Mouse (Mus musculus) embryonic facial prominence, embryonic 13.5 days (tissue): ENCODE results near the gene Jag2. TPM values are rescaled to one million over a fixed set of nuclear protein-coding genes. Genes with fewer than 3 reads are reported as not detected.

Experiments used
- ATAC-seq: fragments of 200-750 bp; cut with Nextera tagmentation; 2 replicates; pipeline ENCODE4 v1.8.0; 2017; ENCODE audit warnings: low read depth; ENCODE audit not compliant: insufficient number of reproducible peaks, insufficient read depth, low FRiP score, low TSS enrichment
- H3K27ac ChIP-seq: fragments of 300-500 bp; sonication (generic); 2 replicates; pipeline ENCODE4 v1.5.1; 2015; ENCODE audit warnings: moderate library complexity, mild to moderate bottlenecking, inconsistent platforms
- H3K27me3 ChIP-seq: fragments of 300-500 bp; sonication (generic); 2 replicates; pipeline ENCODE4 v1.6.1; 2015; ENCODE audit warnings: mild to moderate bottlenecking, inconsistent platforms
- H3K36me3 ChIP-seq: fragments of 300-500 bp; sonication (generic); 2 replicates; pipeline ENCODE4 v1.6.1; 2015; ENCODE audit warnings: mild to moderate bottlenecking, inconsistent platforms
- H3K4me1 ChIP-seq: fragments of 300-500 bp; sonication (generic); 2 replicates; pipeline ENCODE4 v1.6.1; 2015; ENCODE audit warnings: inconsistent platforms
- H3K4me2 ChIP-seq: fragments of 300-500 bp; sonication (generic); 2 replicates; pipeline ENCODE4 v1.6.1; 2015; ENCODE audit warnings: moderate library complexity, mild to moderate bottlenecking, inconsistent platforms
- H3K4me3 ChIP-seq: fragments of 300-500 bp; sonication (generic); 2 replicates; pipeline ENCODE4 v1.5.1; 2015; ENCODE audit warnings: mild to moderate bottlenecking, inconsistent platforms
- H3K9ac ChIP-seq: fragments of 300-500 bp; sonication (generic); 2 replicates; pipeline ENCODE4 v1.6.1; 2015; ENCODE audit warnings: mild to moderate bottlenecking, inconsistent platforms
- H3K9me3 ChIP-seq: fragments of 300-500 bp; sonication (generic); 2 replicates; pipeline ENCODE4 v1.6.1; 2016; ENCODE audit warnings: inconsistent platforms
- WGBS: fragments of 180-500 bp; shearing (Covaris S2); methylation state at CpG from one replicate; pipeline ENCODE4 v1.1.7; 2015; ENCODE audit warnings: mixed read lengths; 5-methylcytosine and 5-hydroxymethylcytosine counted together
- polyA plus RNA-seq: library from polyadenylated mRNA; unstranded; fragments of >200 nt; fragmentation: Nextera tagmentation; extraction: Ambion mirVana; gene quantifications from 2 replicates; pipeline ENCODE4 v1.2.1, GENCODE M21; 2015

Jag2 gene
- polyA plus RNA-seq, 1 experiment from 2014 or later: 11.5 TPM

GRCm38 (mm10) chr12:112917906-112918305, 11.7 kb downstream of the Jag2 start:
- H3K9ac ChIP-seq: no peak overlapping the region
- WGBS: 43% methylated on average over 8 of the region's 8 CpGs
- no peak overlapping the region for H3K4me3 ChIP-seq
- H3K36me3 ChIP-seq: peaks cover 9% of the 10 kb centered on the region; the same call in 1 of the 2 replicates
- H3K4me2 ChIP-seq: no peak overlapping the region
- no peaks in the 10 kb centered on the region for H3K27me3 ChIP-seq
- ATAC-seq: no peak
- no peak overlapping the region for H3K27ac ChIP-seq
- peaks cover 13% of the 10 kb centered on the region; the same call in 1 of the 2 replicates for H3K4me1 ChIP-seq
- H3K9me3 ChIP-seq: no peaks in the 10 kb centered on the region

DNA sequence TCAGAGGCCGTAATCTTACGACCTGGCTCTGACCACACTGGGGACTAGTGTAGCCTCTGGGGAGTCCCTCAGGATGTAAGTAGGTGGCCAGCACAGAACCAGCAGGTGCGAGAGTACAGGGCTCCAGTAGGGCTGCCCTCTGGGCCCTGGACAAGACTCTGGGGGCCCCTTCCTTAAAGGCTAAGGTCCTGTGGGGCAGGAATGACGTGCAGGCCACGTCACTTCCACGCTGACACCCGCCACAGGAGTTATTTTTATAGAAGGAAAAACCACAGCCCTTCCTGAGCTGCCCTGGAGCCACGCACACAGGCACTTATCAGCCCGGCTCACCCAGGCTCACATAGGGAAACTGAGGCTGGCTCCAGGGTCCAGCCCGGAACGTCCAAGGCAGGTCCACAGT, 12.1 kb downstream of the Jag2 start:
- no peak overlapping the region for H3K27ac ChIP-seq
- no peak for ATAC-seq
- no peaks in the 10 kb centered on the region for H3K27me3 ChIP-seq
- no peak overlapping the region for H3K4me2 ChIP-seq
- H3K9ac ChIP-seq: no peak overlapping the region
- 76% methylated on average over 11 of the region's 11 CpGs for WGBS
- peaks cover 9% of the 10 kb centered on the region; the same call in 1 of the 2 replicates for H3K36me3 ChIP-seq
- no peak overlapping the region for H3K4me3 ChIP-seq
- H3K4me1 ChIP-seq: peaks cover 8% of the 10 kb centered on the region; the same call in 1 of the 2 replicates
- no peaks in the 10 kb centered on the region for H3K9me3 ChIP-seq

GRCm38 (mm10) chr12:112916698-112917400, 12.7 kb downstream of the Jag2 start:
- ATAC-seq: no peak
- H3K4me2 ChIP-seq: no peak overlapping the region
- no peak overlapping the region for H3K27ac ChIP-seq

GRCm38 (mm10) chr12:112915587-112915986, 14.0 kb downstream of the Jag2 start:
- Histone ChIP-seq H3K9ac (no peak overlapping the region), H3K9me3 (no peaks in the 10 kb centered on the region), H3K36me3 (peaks cover 9% of the 10 kb centered on the region; the same call in 1 of the 2 replicates), H3K4me2 (no peak overlapping the region), H3K27ac (no peak overlapping the region), H3K4me3 (no peak overlapping the region), H3K27me3 (no peaks in the 10 kb centered on the region), H3K4me1 (peaks cover 5% of the 10 kb centered on the region; the same call in 1 of the 2 replicates)
- no peak for ATAC-seq
- 78% methylated on average over 13 of the region's 13 CpGs for WGBS

More at GRCm38 (mm10) chr12:112916698-112917400, 12.7 kb downstream of the Jag2 start:
- H3K9me3 ChIP-seq: no peaks in the 10 kb centered on the region
- H3K4me1 ChIP-seq: peaks cover 5% of the 10 kb centered on the region; the same call in 1 of the 2 replicates
- peaks cover 9% of the 10 kb centered on the region; the same call in 1 of the 2 replicates for H3K36me3 ChIP-seq
- H3K27me3 ChIP-seq: no peaks in the 10 kb centered on the region
- H3K9ac ChIP-seq: no peak overlapping the region
- WGBS: 85% methylated on average over 16 of the region's 16 CpGs
- no peak overlapping the region for H3K4me3 ChIP-seq

DNA sequence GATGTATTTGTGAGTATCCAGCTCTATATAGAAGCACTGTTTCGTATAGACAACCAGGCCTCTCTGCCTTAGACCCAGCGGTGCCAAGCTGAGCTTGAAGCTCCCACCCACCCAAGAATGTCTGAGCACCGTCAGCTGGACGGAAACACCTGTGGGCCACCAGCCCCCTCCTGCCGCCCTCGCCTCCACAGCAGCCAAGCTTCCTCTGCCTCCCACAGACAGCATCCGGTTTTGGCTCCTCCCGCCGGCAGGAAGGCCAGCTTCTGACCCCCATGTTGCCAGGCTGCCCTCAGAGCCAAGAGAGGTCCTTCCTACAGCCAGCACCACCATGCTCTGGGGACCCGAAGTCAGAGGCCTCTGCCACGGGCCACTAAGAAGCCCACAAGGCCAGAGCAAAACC, 15.0 kb downstream of the Jag2 start:
- ATAC-seq: no peak
- 79% methylated on average over 11 of the region's 11 CpGs for WGBS
- peaks cover 13% of the 10 kb centered on the region; the same call in 1 of the 2 replicates for H3K36me3 ChIP-seq

DNA sequence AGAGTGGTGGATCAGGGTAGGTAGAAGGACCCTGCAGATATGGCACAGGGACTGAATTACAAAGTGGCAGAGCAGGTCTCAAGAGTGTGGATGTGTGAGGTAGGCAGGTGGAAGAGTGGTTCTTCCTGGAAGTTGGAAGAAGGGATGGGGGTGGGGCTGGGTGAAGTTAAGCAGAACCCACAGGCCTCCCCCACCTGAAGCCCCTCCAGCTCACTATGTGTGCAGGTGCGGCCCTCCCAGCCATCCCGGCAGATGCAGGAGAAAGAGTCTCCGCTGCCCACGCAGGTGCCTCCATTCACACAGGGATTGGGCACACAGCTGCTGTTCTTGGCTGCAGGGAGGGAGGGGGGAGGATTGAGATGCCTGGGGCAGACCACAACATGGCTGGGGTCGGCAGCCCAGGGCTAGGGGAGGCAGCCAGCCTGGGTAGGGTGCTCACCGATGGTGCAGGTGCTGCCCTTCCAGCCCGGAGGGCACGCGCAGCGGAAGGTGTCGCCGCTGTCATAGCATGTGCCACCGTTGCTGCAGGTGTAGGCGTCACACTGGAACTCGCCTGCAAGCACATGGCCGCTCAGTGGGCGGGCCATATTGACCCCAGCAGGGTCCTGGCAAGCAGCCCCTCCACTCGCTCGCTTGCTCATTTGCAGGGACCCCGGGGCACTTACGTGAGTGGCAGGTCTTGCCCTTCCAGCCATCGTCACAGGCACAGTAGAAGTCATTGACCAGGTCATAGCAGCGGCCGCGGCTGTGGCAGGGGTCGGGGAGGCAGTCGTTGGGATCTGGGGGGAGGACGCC, 16.4 kb downstream of the Jag2 start:
- WGBS: 85% methylated on average over 28 of the region's 28 CpGs
- Histone ChIP-seq H3K4me3 (no peak overlapping the region), H3K9ac (no peak overlapping the region), H3K36me3 (peaks cover 19% of the 10 kb centered on the region; the same call in 1 of the 2 replicates), H3K27me3 (no peaks in the 10 kb centered on the region), H3K9me3 (no peaks in the 10 kb centered on the region), H3K4me1 (peaks cover 5% of the 10 kb centered on the region; the same call in 1 of the 2 replicates), H3K27ac (no peak overlapping the region), H3K4me2 (no peak overlapping the region)
- no peak for ATAC-seq

More for the DNA sequence above, 15.0 kb downstream of the Jag2 start:
- Histone ChIP-seq H3K27me3 (no peaks in the 10 kb centered on the region), H3K9ac (no peak overlapping the region), H3K9me3 (no peaks in the 10 kb centered on the region), H3K4me1 (peaks cover 5% of the 10 kb centered on the region; the same call in 1 of the 2 replicates), H3K4me3 (no peak overlapping the region), H3K4me2 (no peak overlapping the region), H3K27ac (no peak overlapping the region; the same call in 1 of the 2 replicates)

DNA sequence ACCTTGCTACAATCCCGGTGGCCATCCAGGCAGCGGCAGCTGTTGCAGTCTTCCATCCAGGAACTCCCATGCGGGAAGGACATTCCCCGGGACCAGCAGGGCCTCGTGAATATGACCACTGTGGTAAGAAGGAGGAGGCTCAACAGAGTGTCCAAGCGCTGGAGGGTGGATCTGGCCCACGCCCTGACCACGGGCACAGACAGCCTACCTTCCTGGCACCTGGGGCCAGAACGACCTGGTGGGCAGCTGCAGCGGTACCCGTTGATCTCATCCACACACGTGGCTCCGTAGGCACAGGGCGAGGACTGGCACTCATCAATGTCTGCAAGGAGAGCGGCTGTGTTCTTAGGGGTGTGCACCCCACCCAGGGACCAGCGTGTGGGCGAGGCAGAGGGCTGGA, 17.9 kb downstream of the Jag2 start:
- Histone ChIP-seq H3K4me2 (no peak overlapping the region), H3K36me3 (peaks cover 19% of the 10 kb centered on the region; the same call in 1 of the 2 replicates), H3K4me1 (no peaks in the 10 kb centered on the region; the same call in 1 of the 2 replicates), H3K27ac (no peak overlapping the region), H3K9me3 (no peaks in the 10 kb centered on the region), H3K27me3 (no peaks in the 10 kb centered on the region), H3K9ac (no peak overlapping the region), H3K4me3 (no peak overlapping the region)
- 90% methylated on average over 17 of the region's 17 CpGs for WGBS
- no peak for ATAC-seq

- no peaks in the 10 kb centered on the region for H3K27me3 ChIP-seq
- H3K4me3 ChIP-seq: no peak overlapping the region
- ATAC-seq: no peak
- 92% methylated on average over 22 of the region's 22 CpGs for whole genome bisulfite sequencing
- H3K9ac ChIP-seq: no peak overlapping the region
- H3K36me3 ChIP-seq: peaks cover 11% of the 10 kb centered on the region; the same call in 1 of the 2 replicates
- H3K9me3 ChIP-seq: no peaks in the 10 kb centered on the region
- no peaks in the 10 kb centered on the region for H3K4me1 ChIP-seq
- no peak overlapping the region for H3K4me2 ChIP-seq
- no peak overlapping the region for H3K27ac ChIP-seq
Measured at GRCm38 (mm10) chr12:112908991-112909390, 20.6 kb downstream of the Jag2 start.

DNA sequence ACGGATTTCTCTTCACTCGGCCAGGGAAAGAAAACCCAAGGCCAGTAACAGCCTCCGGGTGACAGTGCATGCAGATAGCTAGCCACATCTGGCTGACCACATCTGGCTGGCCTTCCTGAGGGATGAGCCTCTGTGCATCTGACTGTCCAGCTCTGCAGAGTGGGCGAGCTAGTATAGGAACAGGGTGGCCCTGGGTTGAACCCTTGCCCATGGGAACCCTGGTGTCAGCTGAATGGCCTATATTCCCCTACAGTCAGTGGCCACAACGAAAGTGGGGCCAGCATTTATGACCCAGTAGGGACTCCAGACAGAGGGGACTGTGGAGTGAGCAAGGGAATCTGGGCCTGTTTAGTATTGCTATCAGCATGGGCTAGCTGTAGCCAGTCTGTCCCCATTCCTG, 24.6 kb downstream of the Jag2 start:
- WGBS: 87% methylated on average over 5 of the region's 5 CpGs
- Histone ChIP-seq H3K4me3 (no peak overlapping the region), H3K9me3 (no peaks in the 10 kb centered on the region), H3K4me1 (0 out of 2 replicates have a peak, but pooled peaks cover 3% of the 10 kb centered on the region), H3K27me3 (no peaks in the 10 kb centered on the region), H3K36me3 (peaks cover 7% of the 10 kb centered on the region; the same call in 1 of the 2 replicates), H3K27ac (no peak overlapping the region), H3K4me2 (no peak overlapping the region), H3K9ac (no peak overlapping the region)
- ATAC-seq: no peak

DNA sequence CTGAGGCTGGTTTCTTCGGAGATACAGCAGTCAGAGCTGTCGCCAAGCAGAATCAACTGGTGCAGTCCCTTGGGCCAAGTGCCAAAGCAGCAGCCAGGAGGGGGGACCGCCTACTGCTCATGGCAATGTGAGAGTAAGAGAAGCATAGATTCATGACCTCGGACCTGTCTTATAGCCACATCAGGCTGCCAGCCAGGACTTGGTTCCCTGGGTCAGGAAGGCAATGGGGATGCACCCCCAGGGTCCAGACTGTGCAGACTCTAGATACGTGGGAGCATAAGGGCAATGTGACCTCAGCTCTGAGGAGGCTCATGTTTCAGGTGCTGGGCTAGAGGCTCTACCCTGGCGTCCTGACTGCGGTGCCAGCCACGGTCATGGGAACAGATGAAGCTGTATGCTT, 25.6 kb downstream of the Jag2 start:
- Histone ChIP-seq H3K27me3 (no peaks in the 10 kb centered on the region), H3K4me2 (no peak overlapping the region), H3K9ac (no peak overlapping the region), H3K36me3 (peaks cover 2% of the 10 kb centered on the region; the same call in 1 of the 2 replicates), H3K4me1 (0 out of 2 replicates have a peak, but pooled peaks cover 3% of the 10 kb centered on the region), H3K27ac (no peak overlapping the region), H3K9me3 (no peaks in the 10 kb centered on the region), H3K4me3 (no peak overlapping the region)
- 55% methylated on average over 8 of the region's 8 CpGs for WGBS
- ATAC-seq: no peak

- no peak overlapping the region for H3K4me3 ChIP-seq
- H3K4me2 ChIP-seq: no peak overlapping the region
- H3K4me1 ChIP-seq: peaks cover 10% of the 10 kb centered on the region; the same call in 1 of the 2 replicates
- 81% methylated on average over 9 of the region's 9 CpGs for WGBS
- no peak overlapping the region for H3K27ac ChIP-seq
- H3K36me3 ChIP-seq: no peaks in the 10 kb centered on the region
- H3K27me3 ChIP-seq: peaks cover 3% of the 10 kb centered on the region; the same call in 1 of the 2 replicates
- H3K9ac ChIP-seq: no peak overlapping the region
- no peak for ATAC-seq
- no peaks in the 10 kb centered on the region for H3K9me3 ChIP-seq
Measured at GRCm38 (mm10) chr12:112900641-112901040, 28.9 kb downstream of the Jag2 start.
